Mouse (Mus musculus) testis, adult 10 weeks (tissue): ENCODE results near the gene Vmn2r116. TPM values are rescaled to one million over a fixed set of nuclear protein-coding genes. Genes with fewer than 3 reads are reported as not detected.

Experiments
- polyA plus RNA-seq: library from polyadenylated mRNA; stranded (reverse); fragments of 350-450 nt; fragmentation: Illumina TruSeq; extraction: RNeasy Lipid Tissue Mini Kit (QIAGEN cat#74804); gene quantifications from one replicate; pipeline ENCODE4 v1.2.3, GENCODE M21; 2014; ENCODE audit warnings: low read depth, low replicate concordance

The Vmn2r116 gene
- polyA plus RNA-seq, result not detected

DNA sequence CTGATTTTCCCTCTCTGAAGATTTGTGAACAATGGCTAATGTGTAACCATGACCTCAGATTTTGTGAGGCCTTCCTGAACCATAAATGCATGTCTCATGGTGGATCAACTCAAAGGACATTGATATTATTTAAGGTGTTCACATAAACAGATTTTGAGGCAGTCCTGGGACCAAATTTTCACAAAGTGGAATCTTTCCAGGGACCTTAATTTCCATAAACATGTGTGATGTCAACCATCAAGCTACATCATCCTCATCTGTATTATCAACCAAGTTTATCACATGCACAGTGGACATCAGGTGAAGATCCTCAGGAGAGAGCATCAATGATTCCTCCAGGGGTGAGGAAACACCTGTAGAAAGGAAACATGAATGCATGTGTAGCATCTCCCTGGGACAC is at the start of gene Vmn2r116:
Gene Vmn2r116 (plus strand): TSS at position 301 of the 400 bp plus-strand sequence.

DNA sequence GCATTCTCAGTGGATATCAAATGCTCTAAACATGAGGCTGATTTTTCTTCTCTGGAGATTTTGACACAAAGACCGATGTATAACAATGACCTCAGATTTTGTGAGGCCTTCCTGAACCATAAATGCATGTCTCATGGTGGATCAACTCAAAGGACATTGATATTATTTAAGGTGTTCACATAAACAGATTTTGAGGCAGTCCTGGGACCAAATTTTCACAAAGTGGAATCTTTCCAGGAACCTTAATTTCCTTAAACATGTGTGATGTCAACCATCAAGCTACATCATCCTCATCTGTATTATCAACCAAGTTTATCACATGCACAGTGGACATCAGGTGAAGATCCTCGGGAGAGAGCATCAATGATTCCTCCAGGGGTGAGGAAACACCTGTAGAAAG is 41.0 kb upstream of the Vmn2r116 start, which contains the start of gene Vmn2r115:
Gene Vmn2r115 (plus strand): TSS at position 301 of the 400 bp plus-strand sequence.

Other genes starting within 250 kb of the Vmn2r116 start
- gene Zfp40, start 191.4 kb upstream of the Vmn2r116 start, polyA plus RNA-seq, result 6.1 TPM
- gene Vmn2r114, start 72.1 kb upstream of the Vmn2r116 start, polyA plus RNA-seq, result not detected
- gene Vmn2r115, start 40.9 kb upstream of the Vmn2r116 start, polyA plus RNA-seq, result not detected
- not detected for gene Vmn2r117, start 95.1 kb downstream of the Vmn2r116 start, polyA plus RNA-seq
- 0.14 TPM for gene Zfp213, start 179.6 kb downstream of the Vmn2r116 start, polyA plus RNA-seq
- gene Zfp13, start 214.9 kb downstream of the Vmn2r116 start, polyA plus RNA-seq, result 2.5 TPM
- 0.41 TPM for gene Zscan10, start 216.3 kb downstream of the Vmn2r116 start, polyA plus RNA-seq